8 mouse cellular contexts compared by ENCODE assay signal in the genomic region with DNA sequence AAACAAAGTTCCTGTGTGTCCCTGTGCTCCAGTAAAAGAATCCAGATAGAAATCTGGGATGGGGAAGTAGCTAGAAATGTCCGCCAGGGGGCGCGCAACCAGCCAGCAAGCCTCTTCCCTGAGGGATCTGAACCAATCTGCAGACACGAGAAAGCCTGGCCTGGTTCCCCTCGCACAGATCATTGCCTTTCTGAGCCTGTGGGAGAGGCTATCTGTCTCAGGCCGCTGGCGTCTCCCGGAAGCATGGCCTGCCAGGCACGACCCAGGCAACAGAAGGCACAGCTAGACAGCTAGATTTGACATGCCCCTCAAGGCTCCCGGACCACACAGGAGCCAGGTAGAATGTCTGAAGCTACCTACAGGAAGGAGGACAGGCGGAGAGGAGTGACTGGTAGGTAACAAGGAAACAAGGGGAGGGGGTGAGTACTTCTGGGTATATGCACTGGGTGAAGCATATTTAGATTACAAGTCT. TPM values are rescaled to one million over a fixed set of nuclear protein-coding genes. Genes with fewer than 3 reads are reported as not detected.
DNase-seq lines count a peak whose midpoint lies in the region; ATAC-seq lines count a peak whose summit lies in the region.

TSS of gene Dgcr6 (plus strand) at position 130 of the 472 bp plus-strand sequence.

- H3K27me3 ChIP-seq in hindbrain, embryonic 13.5 days, result peaks cover 13% of the 10 kb centered on the region

- 12% methylated on average over 11 of the region's 11 CpGs for WGBS in hindbrain, embryonic 13.5 days

- peak within 1 kb of the TSS; percentile 55 for H3K27ac ChIP-seq in hindbrain, embryonic 13.5 days

- no peaks in the 10 kb centered on the region for H3K9me3 ChIP-seq in hindbrain, embryonic 13.5 days

- H3K4me2 ChIP-seq in hindbrain, embryonic 13.5 days, result peak within 1 kb of the TSS; percentile 36

- DNase-seq in R1 (ENCODE audit: low read depth, low spot score), result peak; percentile 89
- DNase-seq in cerebellum, postnatal 14 days, result peak; percentile 94 to 97
- peak; percentile 76 to 88 for DNase-seq in frontal cortex, postnatal 36 days (ENCODE audit: low spot score in 2 of 2)
- DNase-seq in layer of hippocampus, postnatal 14 days (ENCODE audit: low spot score in 2 of 2), result peak; percentile 77 to 85
- peak; percentile 85 for DNase-seq in lung, postnatal 10 days
- peak; percentile 94 for DNase-seq in retina, embryonic 14.5 days (ENCODE audit: low spot score)
- DNase-seq in urinary bladder, adult 18-20 months (ENCODE audit: low spot score in 2 of 2), result peak; percentile 55 to 61

- no peak within 1 kb of the TSS for H3K4me3 ChIP-seq in hindbrain, embryonic 13.5 days

- 0 out of 2 replicates have a peak within 1 kb of the TSS, but pooled peaks have one; percentile 46 for H3K9ac ChIP-seq in hindbrain, embryonic 13.5 days

- no peaks in the 10 kb centered on the region for H3K36me3 ChIP-seq in hindbrain, embryonic 13.5 days

- peak; percentile 82 for ATAC-seq in hindbrain, embryonic 13.5 days (ENCODE audit: low FRiP score)

- peaks cover 3% of the 10 kb centered on the region for H3K4me1 ChIP-seq in hindbrain, embryonic 13.5 days (replicated peaks)

RNA-seq across cellular contexts. Expression of gene Dgcr6, which starts in this region (rescaled TPM):
- 167 and 179 TPM in 2 replicates for polyA plus RNA-seq in hindbrain, embryonic 13.5 days (2015; fragmentation: Nextera tagmentation; extraction: Ambion mirVana)
- 10 to 100 TPM; 85.1 to 86.3 TPM for total RNA-seq in layer of hippocampus, postnatal 14 days (2021)
